Mouse (Mus musculus) urinary bladder, postnatal 36 days (tissue): Measurements from ENCODE around the gene Ostm1.

ENCODE experiments used
- DNase-seq, 2 experiments: peaks; one replicate each; pipeline ENCODE4 v3.0.0; 2022; ENCODE audit warnings: low spot score in 2 of 2, mixed read lengths in 1 of 2

Ostm1 gene

DNA sequence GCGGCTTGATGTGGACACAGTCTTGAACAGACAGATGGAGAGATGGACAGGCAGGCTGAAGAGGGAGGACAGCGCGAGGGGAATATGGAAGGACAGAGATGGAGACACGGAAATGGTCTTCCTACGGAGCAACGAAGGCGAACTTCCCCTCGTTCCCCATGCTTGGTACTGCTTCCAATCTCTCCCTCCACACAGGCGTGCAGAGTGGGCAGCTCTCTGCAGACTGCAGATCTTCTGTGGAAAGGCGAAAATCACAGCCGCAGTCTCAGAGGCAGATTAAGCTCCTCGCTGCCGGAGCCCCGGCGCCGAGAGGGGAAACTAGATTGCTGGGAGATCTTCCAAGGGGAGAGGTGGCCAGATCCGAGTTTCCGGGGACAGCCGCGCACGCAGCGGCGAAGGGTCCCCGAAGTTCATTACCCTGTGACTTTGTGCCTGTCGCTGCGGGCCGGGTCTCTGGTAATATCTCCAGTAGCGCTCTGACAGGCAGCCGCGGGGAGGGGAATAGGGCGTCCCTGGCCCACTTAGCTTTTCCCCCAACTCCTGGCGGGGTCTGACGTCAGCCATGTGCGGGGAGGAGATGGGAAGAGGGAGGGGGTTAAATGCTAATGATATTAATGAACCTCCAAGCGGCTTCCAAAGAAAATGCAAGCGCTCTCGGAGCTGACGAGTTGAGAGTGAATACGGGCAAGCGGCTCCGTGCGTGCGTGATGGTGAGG is at the start of gene Ostm1, which contains the start of gene Nr2e1:
TSS of gene Ostm1 (plus strand) at position 666 of the 716 bp plus-strand sequence.
TSS of gene Nr2e1 (minus strand) at position 476 of the 716 bp plus-strand sequence.
- no peak for DNase-seq

DNA sequence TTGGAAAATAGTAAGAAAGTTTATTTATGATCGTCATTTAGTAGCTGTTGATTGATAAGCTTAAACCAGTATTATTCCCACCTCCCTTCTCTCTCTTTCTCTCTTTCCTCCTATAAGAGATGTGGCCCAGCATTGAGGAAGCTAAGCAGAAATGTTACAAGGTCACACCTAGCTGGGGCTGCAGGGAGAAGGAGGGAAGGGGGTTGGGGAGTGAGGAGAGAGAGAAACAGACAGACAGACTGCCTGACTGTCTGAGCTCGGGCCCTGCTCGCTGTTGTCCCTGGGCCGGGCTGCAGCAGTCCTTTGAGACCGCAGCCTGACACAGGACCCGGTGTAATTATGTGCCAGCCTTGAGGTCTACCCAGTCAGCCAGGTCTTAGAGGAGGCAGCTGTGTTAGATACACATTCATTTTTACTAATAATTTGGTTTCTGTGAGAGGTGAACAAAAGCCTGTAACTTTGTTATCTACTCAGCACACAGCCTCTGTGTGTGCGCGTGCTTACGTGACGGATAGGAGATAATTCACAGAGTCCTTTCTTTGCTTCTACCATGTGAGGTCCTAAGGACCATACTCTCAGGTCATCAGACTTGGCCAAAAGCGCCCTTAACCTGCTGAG is 49.7 kb upstream of the Ostm1 start:
- DNase-seq = no peak

DNA sequence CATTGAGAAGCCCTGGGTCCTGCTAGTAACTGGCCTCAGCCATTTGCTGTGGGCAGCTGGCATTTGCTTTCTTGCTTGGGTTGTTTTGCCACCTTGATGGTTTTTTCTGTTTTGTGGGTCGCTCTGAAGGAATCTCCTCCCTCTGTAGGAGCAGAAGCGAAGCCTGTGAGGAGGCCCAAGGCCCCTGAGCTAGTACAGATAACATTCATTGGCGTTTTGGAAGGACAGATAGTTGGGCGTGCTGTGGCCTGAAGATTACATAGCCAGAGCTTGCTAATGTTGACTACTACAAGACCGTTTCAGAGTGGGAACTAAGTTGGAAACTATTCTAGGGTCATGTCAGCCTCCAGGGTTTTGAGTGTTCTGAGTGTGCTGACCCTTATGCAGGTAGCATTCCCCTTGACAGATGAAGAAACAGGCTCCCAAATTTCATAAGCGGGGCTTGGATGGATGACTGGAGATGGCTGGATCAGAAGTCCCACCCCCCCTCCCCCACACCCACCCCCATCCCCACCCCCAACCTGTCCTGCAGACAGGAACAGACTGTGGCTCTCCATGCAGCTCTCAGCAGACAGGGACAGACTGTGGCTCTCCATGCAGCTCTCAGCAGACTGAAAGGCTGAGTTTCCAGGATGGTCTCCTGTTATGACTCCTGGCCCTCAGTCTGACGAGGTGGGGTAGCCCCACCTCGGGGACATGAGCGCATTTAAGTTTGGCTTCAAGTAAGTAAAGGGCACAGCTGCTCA is 45.9 kb upstream of the Ostm1 start:
- no peak for DNase-seq

DNA sequence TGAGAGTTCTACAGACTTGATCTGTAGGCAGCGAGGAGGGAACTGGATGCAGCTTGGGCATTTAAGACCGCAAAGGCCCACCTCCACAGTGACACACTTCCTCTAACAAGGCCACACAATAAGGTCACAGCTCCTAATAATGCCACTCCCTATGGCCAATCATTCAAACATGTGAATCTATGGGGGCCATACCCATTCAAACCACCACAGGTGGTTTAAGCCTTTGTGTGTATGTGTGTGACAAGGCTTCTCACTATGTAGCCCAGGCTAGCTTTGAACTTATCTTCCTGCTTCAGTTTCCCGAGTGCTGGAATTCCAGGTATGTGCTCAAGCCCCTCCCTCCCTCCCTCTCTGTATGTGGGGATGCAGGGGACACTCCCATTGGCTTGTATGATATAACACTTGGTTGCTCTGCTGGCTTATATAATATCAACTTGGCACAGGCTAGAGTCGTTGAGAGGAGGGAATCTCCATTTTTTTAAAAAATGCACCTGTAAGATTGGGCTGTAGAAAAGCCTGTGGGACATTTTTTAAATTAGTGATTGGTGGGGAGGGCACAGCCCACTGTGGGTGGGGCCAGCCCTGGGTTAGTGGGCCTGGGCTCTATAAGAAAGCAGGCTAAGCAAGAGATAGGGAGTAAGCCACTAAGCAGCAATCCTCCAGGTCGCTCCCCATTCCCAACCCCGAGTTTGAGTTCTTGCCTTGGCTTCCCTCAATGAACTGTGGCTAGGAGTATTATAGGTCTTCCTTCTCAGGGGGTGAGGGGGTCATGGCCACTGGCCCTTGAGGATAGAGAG is 37.7 kb upstream of the Ostm1 start:
- no peak for DNase-seq

DNA sequence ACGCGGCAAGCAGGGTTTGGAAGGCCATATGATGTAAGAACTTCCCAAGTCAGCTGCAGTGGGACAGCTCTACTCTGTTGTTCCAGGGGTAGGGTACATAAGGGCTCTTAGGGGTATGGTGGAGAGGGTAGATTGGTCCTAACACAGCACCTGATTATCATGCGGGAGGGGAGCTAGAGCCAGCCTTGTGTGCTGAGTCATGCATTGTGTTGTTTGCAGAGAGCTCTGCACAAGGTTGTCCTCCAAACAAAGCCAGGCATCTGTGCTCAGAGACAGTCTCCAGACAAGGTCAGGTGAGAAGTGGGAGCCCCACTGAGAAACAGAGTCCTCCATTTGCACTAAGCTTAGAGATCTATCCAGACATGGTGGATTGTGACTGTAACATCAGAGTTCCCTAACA is 37.1 kb upstream of the Ostm1 start:
- DNase-seq = no peak

DNA sequence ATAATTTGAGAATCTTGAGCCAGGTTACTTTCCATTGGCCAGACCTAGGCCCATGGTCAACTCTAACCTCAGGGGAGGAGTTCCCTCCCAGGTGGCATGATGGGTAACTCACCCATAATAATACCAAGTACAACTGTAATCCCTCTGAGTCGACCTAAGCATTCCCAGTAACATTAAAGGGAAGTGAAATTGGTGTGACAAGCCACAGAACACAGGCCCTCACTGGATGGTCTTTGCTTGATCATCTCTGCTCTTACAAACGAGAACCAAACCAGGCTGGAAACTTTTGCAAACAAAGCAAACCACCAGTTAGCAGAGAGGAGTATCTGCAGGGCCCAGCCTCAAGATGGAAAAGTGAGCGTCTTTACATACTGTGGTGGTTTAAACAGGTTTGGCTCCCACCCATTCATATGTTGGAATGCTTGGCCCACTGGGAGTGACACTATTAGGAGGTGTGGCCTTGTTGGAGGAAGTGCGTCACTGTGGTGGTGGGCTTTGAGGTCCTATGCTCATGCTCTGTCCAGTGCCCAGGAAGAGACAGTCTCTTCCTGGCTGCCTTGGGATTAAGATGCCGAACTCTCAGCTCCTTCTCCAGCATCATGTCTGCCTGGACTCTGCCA is 23.9 kb upstream of the Ostm1 start:
- DNase-seq = no peak

DNA sequence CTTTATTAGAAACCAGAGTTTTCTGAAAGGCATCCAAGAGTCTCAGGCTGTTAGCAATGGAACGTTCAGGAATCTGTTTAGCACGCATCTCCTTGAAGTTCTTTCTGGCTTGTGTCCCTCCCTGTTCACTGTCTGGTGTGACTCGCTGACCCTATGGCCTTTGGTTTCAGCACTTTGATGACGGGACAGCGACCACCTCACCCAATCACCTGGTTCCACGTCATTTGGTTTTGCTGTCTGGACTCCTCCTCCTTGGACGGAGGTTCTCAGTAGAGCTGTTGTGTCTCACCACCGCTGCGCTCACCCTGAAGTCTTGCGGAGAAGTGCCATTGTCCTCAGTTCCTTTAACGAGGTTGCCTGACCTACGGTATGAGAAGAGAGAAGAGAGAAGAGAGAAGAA is 21.4 kb upstream of the Ostm1 start:
- no peak for DNase-seq

DNA sequence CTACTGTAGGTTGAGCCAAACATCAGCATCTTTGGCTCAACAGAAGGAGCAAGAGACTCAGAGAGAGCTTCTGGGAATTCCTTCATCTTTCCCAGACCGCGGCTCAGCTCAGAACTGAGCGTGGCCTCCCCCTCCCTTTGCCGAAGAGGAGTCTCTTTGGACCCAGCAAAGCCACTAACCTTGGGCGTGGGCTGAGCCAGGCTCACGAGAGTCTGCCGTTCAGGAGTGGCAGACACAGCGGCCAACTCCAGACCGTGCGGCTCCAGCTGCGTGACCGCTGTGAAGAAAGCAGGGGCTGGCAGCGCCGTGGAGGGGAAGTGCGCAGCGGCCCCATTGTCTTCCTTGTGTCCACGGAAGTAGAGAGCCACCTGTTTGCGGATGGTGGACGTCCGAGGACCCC is 11.1 kb upstream of the Ostm1 start:
- DNase-seq = no peak

DNA sequence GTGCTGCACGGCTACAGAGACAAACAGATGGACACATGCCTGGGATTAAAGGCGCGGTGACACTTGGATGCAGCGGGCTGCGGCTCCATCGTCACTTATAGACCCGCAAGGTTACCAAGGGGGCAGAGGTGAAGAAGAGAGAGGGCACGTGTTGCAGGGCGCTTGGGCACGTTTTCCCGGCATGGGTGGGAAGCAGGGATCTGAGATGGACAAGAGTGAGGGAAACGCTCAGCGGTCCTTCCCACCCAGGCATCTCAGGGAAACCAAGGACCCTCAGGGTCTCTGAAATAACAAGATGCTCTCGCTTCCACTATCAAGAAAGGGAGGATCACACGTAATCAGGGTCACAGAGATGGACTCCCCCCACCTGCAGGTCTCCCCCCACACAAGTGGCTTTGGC is 10.7 kb upstream of the Ostm1 start:
- no peak for DNase-seq

DNA sequence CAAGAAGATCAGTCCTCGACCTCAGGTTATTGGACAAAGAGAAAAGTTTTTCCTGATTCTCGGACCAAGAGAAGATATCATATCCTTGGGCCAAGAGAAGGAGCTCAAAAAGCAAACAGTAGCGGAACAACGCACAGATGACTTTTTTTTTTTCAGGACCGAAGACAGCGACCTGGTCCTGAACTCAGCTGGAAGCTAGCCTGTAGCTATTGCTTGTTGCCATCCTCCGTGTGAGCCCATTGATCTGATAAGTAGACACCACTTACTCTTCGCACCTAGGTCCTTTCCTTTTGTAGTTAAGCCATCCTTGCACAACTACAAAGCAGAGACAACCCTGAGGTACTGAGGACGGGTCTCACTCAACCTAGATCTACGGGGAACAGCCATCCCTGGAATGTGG is 9.0 kb upstream of the Ostm1 start:
- DNase-seq = no peak

DNA sequence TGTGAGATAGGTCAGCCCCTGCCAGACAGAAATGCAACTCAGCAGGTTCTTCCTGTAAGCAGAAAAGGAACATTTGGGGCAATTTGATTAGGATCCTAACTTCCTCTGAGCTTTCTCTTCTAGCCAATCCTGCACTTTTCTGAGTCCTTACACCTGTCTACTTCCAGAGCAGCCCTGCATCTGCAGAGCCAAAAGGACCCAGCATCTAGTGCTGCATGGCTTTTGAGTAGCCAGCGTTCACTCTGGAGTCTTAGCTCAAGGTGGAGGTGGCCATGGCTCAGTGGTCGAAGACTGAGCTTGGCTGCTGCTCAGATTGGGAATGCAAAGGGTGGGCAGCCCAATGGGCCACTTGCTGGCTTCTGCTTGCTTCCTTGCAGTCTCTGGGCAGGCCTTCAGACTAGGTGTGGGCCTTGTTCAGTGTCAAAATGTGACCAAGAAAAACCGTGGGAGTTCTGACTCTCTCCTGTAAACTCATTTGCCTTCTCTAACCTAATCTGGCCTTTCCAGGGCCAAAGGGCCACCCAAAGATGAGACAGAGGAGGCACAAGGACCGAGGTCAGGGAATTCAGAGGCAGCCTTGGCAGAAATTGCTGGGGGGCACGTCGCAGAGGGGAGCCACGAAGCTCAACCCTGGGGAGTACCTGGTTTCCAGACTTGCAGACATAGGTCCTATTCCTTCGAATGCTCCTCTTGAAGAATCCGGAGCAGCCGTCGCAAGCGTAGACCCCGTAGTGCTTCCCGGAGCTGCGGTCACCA is 5.9 kb upstream of the Ostm1 start:
- no peak for DNase-seq

DNA sequence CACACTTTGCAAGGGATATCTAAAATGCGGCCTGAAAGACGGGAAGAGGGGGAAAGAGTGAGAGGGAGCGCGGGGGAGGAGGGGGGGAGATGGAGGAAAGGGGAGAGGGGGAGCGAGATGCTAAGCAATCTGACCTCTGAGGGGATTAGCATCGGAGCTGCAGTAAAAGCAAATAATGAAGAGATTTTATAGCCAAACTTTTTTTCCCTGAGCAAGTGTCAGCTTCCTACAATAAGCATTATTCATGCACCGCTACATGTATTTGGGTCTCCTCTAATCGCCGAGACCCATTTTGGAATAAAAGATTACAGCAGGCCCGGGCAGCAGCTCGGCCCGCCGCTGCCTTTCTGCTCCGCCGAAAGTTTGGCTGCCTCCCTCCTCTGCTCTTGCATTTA is 5.3 kb upstream of the Ostm1 start:
- no peak for DNase-seq

DNA sequence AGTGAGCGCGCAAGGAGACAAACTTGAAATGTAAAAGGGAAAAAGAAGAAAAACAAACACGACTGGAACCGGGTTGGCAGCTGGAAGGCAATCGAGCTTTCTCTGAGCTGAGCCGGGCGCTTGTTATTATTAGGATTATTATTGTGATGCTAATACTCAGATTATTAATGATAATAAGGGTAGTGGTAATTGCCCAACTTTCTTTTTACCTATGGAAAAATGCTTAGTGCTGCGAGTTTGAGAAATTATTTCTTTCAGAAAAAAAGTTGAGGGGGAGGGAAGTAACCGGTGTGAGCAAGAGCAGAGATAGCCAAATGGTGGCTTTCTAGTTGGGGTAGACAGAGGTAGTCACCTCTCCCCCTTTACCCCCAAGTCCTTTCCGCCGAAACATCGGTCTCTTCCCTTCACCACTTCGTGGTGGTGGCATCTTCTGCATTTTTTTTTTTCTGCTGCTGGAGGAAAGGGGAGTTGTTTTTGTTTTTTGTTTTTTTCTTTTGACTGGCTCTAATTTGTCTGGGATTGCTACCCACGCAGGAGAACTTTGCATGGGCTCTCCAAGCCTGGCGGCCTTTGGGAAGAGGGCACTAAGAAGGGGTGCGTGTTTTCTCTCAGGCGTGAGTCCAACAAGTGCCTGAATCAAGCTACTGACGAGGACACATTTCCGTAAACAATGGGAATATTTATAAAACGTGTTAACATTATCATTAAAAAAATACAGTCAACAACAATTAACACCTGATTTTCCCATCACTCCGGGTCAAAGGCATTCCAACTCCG is 4.7 kb upstream of the Ostm1 start:
- DNase-seq = no peak

DNA sequence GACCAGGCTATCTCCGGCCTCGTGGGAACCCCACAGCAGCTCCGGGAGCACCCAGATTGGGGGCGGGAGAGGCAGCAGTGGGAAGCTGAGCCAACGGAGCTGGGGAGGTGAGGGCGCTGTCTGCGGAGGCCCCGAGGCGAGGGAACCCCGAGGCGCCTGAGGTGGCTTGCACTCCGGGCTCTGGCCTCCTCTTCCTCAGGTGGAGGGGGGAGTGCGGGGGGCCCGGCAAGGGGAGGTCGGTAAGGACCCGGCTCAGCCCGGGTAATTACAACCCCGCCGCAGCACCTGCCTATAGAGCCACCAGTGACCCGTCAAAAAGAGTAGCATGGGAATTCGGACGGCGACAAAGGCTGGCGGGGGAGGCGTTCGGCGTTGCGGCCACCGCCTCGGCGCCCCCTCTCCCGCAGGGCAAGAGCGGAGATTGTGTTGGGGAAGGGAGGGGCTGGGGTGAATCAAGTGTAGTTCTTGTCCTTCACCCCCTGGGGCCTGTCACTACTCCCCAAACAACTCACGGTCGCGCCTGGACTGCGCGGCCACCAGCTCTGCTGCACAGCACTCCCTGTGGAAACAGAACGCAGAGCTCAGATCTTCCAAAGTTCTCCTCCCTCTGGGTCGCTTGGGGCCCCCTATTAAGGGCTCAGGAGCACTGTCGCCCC is 4.0 kb upstream of the Ostm1 start:
- no peak for DNase-seq

DNA sequence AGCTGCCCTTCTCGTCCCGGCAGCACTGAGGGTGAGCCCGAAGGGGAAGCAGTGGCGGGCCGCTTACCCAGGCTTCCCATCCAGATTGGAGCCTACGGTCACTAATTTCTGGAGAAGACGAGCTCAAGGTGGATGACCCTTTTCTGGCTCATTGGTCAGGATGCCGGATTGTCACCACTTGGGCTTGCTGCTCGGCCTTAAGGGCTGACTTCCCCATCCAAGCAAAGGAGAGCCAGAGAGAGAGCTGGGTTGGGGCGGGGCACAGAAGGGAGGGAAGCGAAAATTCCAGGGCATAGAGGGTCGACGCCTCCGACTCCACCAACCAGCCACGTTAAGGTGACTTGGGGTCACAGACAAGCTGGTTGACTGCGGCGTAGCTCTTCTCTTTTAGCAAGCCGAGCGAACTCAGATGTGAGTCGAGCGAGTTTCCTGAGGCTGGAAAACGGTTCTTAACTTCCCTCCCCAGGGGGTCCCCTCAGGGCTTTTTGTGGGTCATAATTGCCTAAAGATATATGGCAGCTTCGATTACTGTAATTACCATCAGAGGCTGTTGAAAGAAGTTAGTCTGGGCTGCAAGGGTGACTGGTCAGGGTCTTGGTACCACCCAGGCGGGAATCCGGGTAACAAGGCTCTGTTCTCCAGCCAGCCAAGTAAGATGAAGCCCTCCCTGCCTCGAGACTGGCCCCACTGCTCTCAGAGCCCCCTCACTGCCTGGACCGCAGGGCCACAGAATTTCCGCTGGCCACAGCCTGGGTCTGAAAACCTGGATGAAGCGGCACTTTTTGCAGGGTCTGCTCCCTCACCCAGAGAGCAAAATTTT is 3.3 kb upstream of the Ostm1 start:
- no peak for DNase-seq

DNA sequence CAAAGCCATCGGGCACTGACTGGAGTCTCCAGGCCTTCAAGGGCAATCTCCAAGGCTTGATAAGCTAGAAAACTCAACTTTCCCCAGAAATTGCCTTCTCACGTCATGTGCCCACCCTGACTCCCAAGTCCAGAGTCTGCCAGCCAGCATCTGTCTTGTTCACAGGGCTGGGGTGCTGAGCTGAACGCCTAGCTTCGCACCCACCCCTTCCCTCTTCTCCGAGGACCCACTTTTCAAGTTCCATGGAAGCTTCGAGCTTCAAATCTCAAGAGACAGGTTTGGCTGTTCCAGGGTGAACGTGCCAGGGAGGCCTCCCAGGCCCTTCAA is 2.7 kb upstream of the Ostm1 start:
- DNase-seq = no peak

DNA sequence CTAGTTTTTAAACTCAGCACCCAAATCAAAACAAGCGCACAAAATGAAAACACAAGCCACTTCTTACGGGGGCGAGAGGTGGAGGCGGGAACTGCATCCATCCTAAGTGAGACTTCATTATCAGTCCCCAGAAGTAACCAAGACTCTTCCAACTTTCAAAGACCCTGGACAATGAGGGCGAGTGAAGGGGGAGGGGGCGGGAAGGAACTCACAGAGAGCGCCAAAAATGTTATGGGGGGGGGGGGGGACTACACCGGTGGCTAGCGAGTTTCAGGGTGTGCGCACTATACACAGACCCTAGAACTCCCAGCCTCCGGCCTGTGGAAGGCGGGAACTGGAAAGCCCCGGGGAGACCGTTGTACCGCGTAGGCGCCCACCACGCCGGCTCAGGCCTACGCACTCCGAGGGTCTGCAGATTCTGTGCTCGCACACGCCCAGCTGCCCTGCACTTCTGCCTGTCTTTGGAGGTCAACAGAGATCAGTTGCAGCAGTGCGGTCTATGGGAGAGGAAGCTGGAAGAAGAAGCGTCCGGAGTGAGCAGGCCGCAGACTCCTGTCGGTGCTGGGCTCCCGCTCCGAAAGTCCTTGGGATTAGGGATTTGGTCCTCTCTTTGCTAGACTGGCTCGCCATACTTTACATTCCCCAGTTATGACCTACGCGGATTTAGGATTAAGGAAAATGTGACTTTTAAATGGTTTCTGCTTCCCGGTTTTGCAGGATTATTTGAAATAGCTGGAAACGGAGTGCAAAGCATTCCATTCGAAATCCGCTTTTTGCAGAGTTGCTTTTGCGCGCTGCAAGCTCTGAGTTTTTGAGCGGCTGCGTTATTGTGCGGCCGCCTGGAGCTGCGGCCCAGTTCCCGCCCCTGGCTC is 1.7 kb upstream of the Ostm1 start:
- DNase-seq = no peak

DNA sequence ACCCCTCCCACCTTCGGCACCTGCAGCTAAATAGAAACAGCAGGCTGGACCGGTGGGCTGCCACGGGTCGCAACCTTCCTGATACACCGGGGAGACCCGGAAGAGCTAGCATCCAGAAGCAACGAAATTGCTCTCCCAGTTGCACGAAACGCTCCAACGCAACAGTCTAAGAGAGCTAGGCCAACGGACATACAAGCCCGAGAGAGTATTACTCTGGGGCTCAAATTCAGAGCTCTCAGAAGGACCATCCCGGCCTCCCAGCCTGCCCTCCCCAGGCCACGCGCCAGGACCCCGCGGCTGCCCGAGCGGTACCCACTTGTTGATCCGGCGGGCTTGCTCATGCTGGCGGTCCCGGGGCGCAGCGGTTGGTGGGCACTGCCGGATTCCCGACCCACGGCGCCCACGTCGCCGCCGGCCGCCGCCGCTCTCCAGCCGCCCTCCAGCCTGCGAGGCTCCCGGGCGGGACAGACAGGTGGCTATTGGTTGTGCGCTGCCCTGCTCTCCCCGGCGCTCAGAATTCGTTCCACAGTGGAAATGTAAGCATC is 984 bp upstream of the Ostm1 start:
- no peak for DNase-seq
